Mouse (Mus musculus): ENCODE data around the gene Fam126a. TPM values are rescaled to one million over a fixed set of nuclear protein-coding genes. Genes with fewer than 3 reads are reported as not detected.

Gene Fam126a
- polyA plus RNA-seq, 2 experiments from 2014 or later: 8.7 TPM

- ATAC-seq: no peak
These were observed 40.5 kb downstream of the Fam126a start for GRCm38 (mm10) chr5:23990001-23990400.

DNA sequence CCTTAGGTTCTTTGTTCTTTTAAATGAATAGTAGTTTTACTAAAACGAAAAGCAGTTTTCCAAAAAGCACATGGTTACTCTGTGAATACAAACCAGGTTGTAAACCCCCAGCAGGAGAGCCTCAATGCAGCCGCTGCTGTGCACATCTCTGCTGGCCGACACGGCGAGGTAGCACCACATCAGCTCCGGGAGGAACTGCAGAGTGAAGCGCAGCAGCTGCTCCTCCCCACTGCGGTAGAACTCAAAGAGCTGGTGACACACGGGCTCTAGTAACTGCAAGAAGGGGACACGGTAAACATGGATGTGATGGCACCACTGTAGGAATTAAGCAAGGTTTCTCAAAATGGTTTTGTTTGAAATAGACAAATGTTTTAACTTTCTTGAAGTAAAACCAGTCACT is 42.7 kb downstream of the Fam126a start:
- no peak for ATAC-seq

GRCm38 (mm10) chr5:23982081-23982480 is 48.4 kb downstream of the Fam126a start:
- ATAC-seq: no peak

- ATAC-seq: no peak
These were observed 52.0 kb downstream of the Fam126a start for GRCm38 (mm10) chr5:23978516-23978915.

DNA sequence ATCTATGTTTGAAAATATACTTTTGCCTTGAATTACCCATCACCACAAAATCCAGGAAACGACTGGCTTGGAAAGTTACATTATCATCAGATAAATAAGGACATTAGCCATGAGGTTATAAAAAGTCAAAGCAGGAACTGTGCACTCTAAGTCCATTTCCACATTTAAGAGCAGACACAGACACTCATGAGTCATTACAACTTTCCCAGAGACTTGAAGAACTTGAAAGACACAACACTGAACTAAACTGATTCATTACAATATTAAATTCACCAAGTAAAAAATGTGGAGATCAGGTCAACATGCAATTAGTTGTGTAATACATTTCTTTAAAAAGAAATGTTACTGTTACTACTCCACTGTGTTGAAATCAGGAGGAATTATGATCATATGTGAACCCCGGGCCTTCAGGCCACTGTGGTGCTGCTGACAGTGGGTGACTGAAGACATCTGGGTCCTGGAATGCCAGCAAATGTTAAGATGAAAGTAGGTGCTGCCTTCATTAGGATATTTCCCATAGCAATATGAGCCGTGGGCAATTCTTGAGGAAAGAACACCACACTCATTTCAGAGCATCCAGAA is 55.4 kb downstream of the Fam126a start:
- ATAC-seq: no peak

- no peak for ATAC-seq
These were observed 62.8 kb downstream of the Fam126a start for GRCm38 (mm10) chr5:23967705-23968104.

GRCm38 (mm10) chr5:23964599-23965165 is 65.8 kb downstream of the Fam126a start:
- ATAC-seq: no peak

- no peak for ATAC-seq
These were observed 77.4 kb downstream of the Fam126a start for GRCm38 (mm10) chr5:23953047-23953446.

DNA sequence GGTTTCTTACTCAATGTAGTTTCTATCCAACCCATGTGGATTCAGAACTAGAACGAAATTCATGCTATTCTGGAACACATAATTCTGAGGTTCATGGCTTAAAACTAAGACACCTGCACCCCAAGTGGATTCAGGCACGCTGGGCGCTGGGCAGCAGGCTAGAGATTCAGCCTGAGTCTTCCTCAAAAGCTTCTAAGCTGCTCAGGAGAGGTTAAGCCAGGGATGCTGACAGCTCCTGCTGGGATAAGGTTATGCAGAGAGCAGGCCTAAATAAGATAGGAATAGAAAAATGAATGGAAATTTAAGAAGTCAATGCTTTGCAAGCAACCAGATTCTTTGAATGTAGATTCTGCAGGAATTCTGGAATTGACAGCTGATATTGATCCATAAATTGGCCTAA is 82.4 kb downstream of the Fam126a start:
- ATAC-seq: no peak

DNA sequence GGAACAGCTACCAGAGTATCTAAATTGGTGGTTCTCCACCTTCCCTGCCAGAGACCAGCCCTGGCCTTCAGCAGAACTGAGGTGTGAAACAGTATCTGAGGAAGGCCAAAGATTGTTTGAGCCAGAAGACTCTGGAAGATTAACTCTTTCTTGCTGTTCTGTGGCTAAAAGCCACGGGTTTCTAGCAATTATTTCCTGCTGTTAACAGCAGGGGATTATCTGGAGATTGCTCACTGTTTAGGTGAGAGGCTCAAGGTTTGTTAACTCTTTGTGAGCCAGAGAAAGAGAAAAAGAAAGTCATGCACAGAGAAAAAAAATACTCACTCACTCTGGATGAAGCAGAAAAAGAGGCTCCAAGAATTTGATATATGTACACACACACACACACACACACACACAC is 85.4 kb downstream of the Fam126a start:
- no peak for ATAC-seq

DNA sequence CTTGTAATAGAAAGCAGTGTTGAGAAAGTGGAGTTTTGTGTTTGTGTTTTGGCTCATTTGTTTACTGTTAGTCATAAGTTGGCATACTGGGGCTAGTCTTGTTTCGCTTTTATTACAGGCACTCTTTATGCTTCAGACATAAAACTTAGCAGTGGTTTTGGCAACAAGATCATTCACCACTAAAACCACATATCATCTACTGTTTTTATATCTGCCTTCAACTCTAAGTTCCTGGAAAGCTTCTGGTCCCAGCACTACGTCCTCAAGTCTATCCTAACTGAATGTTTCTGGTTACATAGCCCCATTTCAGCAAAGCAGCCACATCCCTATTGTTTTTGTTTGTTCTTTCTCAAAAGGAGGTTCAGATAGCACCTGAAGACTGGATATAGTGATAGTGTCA is 87.0 kb downstream of the Fam126a start:
- no peak for ATAC-seq

GRCm38 (mm10) chr5:23923481-23924165 is 106.9 kb downstream of the Fam126a start:
- no peak for ATAC-seq

GRCm38 (mm10) chr5:23922516-23923291 is 107.8 kb downstream of the Fam126a start:
- no peak for ATAC-seq

DNA sequence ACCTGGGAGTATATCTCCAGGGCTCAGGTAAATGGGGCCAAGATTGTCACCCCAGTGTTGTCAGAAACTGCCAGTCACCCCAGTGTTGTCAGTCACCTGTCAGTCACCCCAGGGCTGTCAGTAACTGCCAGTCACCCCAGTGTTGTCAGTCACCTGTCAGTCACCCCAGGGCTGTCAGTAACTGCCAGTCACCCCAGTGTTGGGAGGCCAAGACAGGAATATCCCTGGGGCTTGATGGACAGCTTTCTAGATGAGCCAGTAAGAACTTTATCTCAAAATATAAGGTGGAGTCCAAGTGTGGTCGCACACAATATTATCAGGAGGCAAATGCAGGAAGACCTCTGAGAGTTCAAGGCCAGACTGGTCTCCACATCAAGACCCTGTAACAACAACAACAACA is 109.2 kb downstream of the Fam126a start:
- no peak for ATAC-seq

DNA sequence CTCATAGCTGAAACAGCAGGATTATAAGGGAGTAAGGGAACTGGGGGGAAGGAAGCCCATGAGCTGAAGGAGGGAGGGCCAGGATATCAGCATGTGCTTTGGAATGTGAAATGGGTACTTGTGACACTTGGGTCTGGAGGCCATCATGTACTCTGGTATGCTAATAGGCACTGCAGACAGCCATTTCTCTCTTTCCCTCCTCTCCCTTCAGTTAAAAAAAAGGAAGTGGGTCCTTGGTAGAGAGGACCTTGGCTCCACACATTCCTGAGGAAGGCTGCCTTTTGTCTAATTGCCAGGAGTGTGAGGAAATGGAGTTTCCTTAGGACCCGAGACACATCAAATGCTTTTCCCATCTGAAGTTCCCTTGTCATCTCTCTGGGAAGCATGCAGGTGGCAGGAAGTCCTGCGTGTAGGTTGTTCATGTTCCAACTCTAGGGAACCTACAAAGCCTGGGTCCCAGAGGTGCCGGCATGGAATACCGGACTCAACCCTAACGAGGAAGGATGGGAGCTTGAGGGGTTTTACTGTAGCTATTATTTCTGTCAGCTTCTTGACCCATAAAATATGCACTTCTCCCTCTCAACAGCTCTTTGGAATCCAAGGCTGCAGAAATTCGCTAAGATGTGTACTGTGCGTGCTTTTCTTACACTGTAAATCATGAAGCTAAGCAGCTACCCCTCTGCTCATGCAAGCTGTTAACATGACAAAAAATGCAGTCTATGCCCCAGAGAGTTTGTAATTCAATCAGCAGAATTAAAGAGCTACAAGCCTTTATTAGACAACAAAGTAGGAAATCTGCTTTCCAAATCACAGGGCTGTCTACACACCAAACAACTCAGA is 110.4 kb downstream of the Fam126a start:
- ATAC-seq: no peak

- ATAC-seq: no peak
These were observed 113.2 kb downstream of the Fam126a start for GRCm38 (mm10) chr5:23917301-23917700.

- no peak for ATAC-seq
These were observed 118.9 kb downstream of the Fam126a start for GRCm38 (mm10) chr5:23911556-23911955.

- ATAC-seq: no peak
These were observed 121.2 kb downstream of the Fam126a start for GRCm38 (mm10) chr5:23909256-23909655.

- ATAC-seq: no peak
These were observed 121.9 kb downstream of the Fam126a start for GRCm38 (mm10) chr5:23908486-23909090.

GRCm38 (mm10) chr5:23902221-23902620 is 128.3 kb downstream of the Fam126a start:
- ATAC-seq: no peak

GRCm38 (mm10) chr5:23900190-23900589 is 130.3 kb downstream of the Fam126a start:
- ATAC-seq: no peak

Data from CD4-positive, CD25-positive, alpha-beta regulatory T cell, adult 4 months (primary cell).